Mouse (Mus musculus) mouse trophoblast stem cell (cell line): ENCODE measurements at regions not wholly inside any gene's neighbourhood (a gene's known extent, or its start where the extent isn't known, plus 50 kb on each side); places are given as distances from the start of the nearest gene placed in this dataset.

Experiments used
- in situ Hi-C, 2 experiments: fragments of 300-500 bp; cut with MseI, MboI; formaldehyde crosslinking; loops; 2 replicates in 1 of 2; 3 replicates in 1 of 2; pipeline ENCODE4 v1.15.1; 2025

GRCm38 (mm10) chr5:73797980-73798379 lies 146.8 kb downstream of the Spata18 start:
- in situ Hi-C loops, result no loop called here

DNA sequence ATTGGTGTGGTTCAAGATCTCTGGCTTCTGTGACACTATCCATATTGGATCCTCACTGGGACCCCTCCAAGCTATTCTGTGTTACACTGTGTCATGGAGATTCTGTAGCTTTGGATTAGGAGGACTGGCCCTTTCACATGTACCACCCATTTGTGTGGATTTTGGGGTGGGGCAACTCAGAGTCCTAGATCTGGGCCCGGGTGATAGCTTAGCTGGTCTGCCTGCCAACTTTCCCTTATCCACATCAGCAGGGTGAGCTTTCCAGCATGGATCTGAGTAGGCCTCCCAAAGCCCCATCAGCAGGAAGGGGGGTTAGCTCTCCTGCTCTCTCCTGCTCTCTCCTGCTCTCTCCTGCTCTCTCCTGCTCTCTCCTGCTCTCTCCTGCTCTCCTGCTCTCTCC lies 152.3 kb downstream of the Spata18 start:
- in situ Hi-C loops, result no loop called here

GRCm38 (mm10) chr5:73804556-73805230 lies 153.5 kb downstream of the Spata18 start:
- in situ Hi-C loops, result no loop called here

GRCm38 (mm10) chr5:73810660-73811059 lies 159.5 kb downstream of the Spata18 start:
- in situ Hi-C loops, result no loop called here

- in situ Hi-C loops, result no loop called here
Measured at GRCm38 (mm10) chr5:73811094-73811521, 159.9 kb downstream of the Spata18 start.

GRCm38 (mm10) chr5:73815752-73816151 lies 164.6 kb downstream of the Spata18 start:
- in situ Hi-C loops, result no loop called here

DNA sequence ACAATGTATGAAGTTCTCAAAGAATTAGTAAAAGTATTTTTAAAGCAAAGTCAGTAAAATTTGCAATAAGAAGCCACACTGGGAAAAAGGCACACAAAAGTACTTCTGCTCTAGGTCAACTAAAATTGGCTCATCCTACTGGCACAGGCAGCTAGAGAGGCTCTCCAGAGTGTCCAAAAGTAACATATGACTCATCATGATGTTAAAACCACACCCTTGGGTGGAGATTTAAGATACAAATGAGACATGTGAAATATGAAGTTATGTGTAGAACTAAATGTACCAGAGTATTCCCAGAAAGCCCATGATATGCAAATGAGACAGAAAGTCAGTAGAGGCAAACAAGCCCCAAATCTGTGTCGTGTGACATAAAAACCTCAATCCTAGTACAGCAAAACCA lies 166.0 kb downstream of the Spata18 start:
- in situ Hi-C loops, result no loop called here

DNA sequence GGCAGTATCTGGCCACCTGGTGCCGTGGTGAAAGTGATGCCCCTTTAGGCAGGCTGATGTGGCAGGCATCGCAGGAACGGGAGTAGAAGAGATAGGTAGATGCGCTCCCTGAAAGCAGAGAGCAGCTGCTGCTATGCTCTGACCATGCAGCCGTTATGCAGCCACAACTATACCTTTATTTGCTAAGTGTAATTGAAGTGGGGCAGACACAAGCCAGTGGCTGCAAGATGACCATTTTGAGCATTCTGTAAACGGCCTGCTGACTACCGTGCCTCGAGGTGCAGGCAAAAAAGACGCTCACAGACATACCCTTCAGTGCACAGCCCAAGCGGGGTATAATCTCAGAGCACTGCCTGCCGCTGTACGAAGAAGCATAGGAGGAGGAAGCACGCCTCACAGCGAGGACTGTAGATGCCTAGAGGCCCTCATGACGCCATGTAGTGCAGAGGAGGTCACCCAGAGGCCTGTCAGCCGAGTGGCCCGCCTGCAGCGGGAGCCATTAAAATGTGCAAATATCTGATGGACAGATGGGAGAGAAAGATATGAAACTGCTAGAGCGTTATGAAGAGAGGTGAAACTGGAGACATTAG lies 170.9 kb downstream of the Spata18 start:
- in situ Hi-C loops, result no loop called here

- in situ Hi-C loops, result no loop called here
Measured at GRCm38 (mm10) chr5:73823421-73823820, 172.2 kb downstream of the Spata18 start.

GRCm38 (mm10) chr5:73826941-73827340 lies 175.8 kb downstream of the Spata18 start:
- in situ Hi-C loops, result no loop called here

GRCm38 (mm10) chr5:73833721-73834120 lies 182.5 kb downstream of the Spata18 start:
- in situ Hi-C loops, result no loop called here

DNA sequence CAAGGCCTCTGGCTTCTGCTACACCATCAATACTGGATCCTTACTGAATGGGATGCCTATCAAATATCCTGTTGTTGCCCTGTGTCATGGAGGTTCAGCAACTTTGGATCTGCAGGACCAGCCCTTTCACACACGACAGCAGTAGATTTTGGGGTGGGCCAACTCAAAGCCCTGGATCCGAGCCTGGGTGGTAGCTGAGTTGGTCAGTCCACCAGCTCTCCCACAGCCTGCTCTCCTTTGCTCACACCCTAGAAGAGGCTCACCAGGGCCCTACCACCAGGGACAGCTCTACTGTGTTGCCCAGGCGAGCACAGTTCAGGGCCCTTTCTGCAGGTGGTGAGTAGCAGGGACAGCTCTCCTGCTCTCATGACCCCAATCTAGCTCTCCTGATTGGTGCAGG lies 192.6 kb downstream of the Spata18 start:
- in situ Hi-C loops, result no loop called here

DNA sequence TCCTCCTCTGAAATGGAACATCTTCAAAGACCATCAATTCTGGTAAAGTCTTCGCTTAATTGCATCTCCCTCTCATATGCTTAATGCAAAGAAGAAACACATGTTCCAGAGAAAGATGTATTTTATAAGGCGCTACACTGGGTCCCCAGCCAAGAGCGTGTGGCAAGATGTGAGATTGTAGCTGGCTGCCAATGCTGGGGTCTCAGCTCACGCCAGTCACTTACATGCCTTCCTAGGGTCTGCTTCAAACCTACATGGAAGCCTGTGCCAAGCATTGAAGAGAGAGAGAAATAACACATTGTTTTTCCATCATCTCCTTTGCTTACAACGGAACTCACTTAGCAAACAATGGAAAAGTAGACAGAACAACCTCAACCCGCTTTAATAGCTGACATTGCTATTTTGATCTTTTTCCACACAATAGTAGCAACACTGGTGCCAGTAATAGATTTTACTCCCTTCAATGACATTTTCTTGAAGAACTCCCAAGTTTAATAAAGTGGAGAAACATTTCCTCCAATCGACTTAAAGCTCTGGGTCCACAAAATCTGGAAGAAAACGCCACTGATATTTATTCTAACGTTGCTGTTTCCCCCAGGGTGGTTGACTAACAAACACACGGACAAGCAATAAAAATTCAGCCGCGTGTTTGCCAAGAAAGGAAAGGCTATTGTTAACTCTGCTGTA lies 195.1 kb downstream of the Spata18 start:
- in situ Hi-C loops, result no loop called here

DNA sequence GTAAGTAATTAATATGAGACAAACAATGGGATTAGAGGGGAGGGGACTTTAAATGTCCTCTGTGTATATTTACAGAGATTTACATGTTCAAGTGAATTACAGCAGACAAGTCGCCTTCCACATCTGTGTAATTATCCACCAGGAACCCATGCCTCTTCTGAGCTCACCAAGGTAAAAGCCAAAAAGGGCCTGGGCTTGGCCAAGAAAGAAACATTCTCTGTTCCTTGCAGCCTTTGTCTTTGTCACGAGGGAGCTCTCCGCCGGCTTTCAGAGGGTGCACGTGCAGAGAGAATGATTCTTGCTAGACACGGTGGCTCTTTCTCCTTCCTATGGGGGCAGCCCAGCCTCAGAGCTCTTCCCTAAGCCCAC lies 195.6 kb downstream of the Spata18 start:
- in situ Hi-C loops, result no loop called here

DNA sequence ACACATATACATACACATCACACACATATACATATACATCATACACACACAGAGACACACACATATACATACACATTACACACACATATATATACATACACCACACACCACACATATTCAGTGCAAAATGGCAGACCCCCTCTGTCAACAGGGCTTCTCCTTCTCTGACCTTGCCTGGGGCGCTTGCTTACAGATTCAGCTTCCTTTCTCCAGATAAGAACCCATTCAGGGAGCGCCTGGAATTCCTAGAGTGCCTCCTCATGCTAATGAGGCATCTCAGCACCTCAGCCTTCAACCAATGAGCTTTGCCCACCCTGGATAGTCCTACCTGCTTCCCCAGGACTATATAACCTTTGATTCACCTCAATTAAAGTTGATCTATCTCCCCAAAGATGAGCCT lies 200.3 kb downstream of the Spata18 start:
- in situ Hi-C loops, result loop anchor here (10.0 kb wide), 1 partner anchor 433 kb away; no protein-coding TSS in a partner anchor

GRCm38 (mm10) chr5:73854025-73854773 lies 203.0 kb downstream of the Spata18 start:
- in situ Hi-C loops, result loop anchor here (10.0 kb wide), 1 partner anchor 431 kb away; no protein-coding TSS in a partner anchor

GRCm38 (mm10) chr5:73854774-73855371 lies 203.7 kb downstream of the Spata18 start:
- in situ Hi-C loops, result loop anchor here (10.0 kb wide), 1 partner anchor 430 kb away; no protein-coding TSS in a partner anchor

- in situ Hi-C loops, result loop anchor here (10.0 kb wide), 1 partner anchor 425 kb away; no protein-coding TSS in a partner anchor
Measured at GRCm38 (mm10) chr5:73859320-73859719, 208.1 kb downstream of the Spata18 start.

DNA sequence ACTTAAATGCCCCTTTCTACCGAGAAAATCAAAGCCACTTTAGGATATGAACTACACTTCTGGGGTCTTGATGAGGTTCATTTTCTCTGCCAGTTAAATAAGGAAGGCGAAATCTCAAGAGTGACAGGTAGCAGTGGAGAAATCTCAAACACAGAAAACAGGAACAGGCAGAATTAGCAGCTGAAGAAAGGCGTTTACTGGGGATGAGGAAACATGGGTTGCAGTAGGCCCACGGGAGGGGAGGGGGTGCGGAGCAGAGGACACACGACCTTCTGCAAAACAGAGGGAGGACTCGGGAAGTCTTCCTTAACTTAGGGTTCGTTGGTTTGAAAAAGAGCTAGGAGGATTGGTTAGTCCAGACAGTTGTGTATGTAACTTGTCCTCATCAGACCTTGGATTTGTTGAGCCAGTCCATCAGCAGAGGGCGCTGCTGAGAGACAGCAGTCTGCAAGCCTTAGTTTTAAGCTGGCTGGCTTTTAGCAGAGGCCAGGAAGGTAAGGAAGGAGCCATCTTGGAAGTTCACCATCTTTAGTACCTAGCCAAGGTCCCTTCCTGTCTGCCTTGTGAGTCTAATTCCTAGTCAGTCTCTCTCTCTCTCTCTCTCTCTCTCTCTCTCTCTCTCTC lies 204.0 kb downstream of the Usp46 start:
- in situ Hi-C loops, result loop anchor here in 1 of 2 experiments (10.0 kb wide), 1 partner anchor 71 kb away; no protein-coding TSS in a partner anchor

- in situ Hi-C loops, result no loop called here
Measured at GRCm38 (mm10) chr5:73872641-73873421, 195.4 kb downstream of the Usp46 start.
